Mouse (Mus musculus) cerebral cortex, adult 2 months (tissue): ENCODE data around the gene Ebpl.

Experiments
- WGBS: fragments of 180-500 bp; shearing (Covaris S2); methylation state at CpG from one replicate; pipeline ENCODE4 v1.1.7; 2018; 5-methylcytosine and 5-hydroxymethylcytosine counted together

Gene Ebpl

DNA sequence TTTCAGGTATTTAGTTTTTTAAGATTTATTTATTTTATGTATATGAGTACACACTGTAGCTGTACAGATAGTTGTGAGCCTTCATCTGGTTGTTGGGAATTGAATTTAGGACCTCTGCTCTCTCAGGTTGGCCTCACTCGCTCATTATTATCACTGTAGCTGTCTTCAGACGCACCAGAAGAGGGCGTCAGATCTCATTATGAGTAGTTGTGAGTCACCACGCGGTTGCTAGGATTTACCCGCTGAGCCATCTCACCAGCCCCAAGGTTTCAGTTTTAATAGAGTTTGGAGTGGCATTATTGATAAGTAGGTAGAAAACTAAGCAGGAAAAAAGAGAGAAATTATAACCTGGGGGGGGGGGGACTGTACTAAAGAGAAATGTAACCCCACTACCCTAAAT, 33.2 kb downstream of the Ebpl start:
- 27% methylated on average over 6 of the region's 6 CpGs for WGBS

DNA sequence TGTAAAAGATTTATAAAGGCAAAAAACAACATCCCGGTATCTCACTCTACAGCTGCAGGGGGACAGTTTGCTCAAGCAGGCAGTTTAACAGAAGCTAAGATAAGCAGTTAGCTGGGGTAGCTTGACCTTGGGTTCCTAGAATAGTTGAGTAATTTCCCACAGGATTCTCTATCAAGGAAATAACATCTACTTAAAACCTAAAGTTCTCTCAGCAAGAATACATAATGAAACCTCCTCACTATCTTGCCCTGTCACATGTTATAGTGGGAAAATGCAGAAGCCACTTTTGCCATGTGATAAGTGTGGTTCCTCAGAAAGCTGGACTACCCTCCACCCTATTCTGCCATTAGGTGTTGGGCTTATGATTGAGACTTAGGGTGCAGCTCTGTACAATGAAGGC, 37.5 kb downstream of the Ebpl start:
- 89% methylated on average over 1 of the region's 1 CpGs for WGBS

DNA sequence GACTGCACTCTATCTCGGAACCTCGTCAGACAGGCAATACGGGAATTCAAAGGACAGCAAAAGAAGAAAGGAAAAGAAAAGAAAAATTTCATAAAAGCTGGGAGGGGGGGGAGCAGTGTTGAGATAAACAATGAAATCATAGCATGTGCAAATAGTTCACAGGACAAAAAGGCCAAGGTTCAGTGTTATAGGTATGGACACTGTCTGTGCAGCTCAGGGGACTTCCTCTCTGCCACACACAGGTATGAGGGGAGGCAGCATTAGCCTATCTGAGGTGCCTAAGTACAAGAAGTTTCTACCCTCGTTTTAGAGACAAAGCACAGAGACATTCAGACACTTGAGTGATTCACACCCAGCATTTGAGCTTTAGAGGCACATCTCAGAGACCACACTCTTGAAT, 39.0 kb downstream of the Ebpl start:
- WGBS = 86% methylated on average over 4 of the region's 4 CpGs

- 100% methylated on average over 1 of the region's 1 CpGs for WGBS
Observed at GRCm38 (mm10) chr14:61320765-61321164, 39.5 kb downstream of the Ebpl start.

GRCm38 (mm10) chr14:61316861-61317260, 43.4 kb downstream of the Ebpl start:
- WGBS = 45% methylated on average over 4 of the region's 4 CpGs

GRCm38 (mm10) chr14:61310963-61311362, 49.3 kb downstream of the Ebpl start:
- 60% methylated on average over 12 of the region's 12 CpGs for WGBS

GRCm38 (mm10) chr14:61310036-61310772, 50.0 kb downstream of the Ebpl start:
- WGBS = 82% methylated on average over 7 of the region's 7 CpGs

GRCm38 (mm10) chr14:61309593-61309992, 50.6 kb downstream of the Ebpl start, which contains the start of gene Arl11:
Gene Arl11 (plus strand): TSS chr14:61309753.
- 76% methylated on average over 6 of the region's 6 CpGs for WGBS

DNA sequence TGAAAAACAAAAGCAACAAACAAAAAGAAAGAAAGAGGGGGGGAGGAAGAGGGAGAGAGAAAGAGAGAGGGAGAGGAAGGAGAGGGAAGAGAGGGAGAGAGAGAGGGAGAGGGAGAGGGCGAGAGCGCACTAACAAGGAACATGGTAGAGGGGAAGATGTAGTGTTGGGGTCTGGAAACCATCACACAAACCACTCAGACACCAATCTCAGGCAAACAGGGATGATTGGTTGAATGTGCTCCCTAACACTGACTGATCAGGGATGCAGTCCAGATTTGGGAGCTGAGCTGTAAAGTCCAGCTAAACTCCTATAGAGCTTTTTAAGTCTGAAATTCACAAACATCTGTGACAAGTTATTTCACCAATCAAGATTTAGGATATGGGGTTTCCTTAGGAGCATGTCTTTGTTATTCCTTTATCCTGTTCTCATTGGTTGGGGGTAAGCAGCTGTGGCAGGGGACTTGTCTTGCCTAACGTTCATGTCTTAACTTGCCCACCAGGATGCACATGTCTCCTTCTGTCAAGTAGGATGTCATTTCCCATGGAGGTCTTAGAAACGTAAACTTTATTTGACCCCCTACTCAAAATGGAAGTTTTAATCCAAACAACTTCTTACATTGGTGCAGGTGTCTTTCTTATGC, 56.1 kb downstream of the Ebpl start:
- WGBS = 84% methylated on average over 4 of the region's 4 CpGs

DNA sequence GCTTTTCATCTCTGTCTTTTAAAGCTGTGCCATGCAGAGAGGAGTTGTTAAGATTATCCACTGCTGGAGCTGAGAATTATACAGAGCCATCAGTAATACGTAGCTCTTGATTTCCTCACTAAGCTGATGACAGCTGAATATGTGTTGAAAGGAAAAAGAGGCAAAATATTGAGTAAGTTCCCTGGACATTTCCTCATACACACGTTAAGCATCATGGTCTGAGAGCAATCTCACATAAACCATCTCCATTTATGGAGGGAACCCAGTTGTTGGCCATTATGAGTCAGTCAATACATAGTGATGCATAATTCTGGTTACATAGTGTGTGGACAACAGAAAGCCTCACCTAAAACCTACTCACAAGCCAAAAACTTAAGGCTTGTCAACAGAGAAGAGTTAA, 57.8 kb downstream of the Ebpl start:
- 70% methylated on average over 2 of the region's 2 CpGs for WGBS

- 51% methylated on average over 2 of the region's 2 CpGs for WGBS
Observed at GRCm38 (mm10) chr14:61301323-61301722, 58.9 kb downstream of the Ebpl start.

- 90% methylated on average over 6 of the region's 6 CpGs for WGBS
Observed at GRCm38 (mm10) chr14:61299810-61300209, 60.4 kb downstream of the Ebpl start.

DNA sequence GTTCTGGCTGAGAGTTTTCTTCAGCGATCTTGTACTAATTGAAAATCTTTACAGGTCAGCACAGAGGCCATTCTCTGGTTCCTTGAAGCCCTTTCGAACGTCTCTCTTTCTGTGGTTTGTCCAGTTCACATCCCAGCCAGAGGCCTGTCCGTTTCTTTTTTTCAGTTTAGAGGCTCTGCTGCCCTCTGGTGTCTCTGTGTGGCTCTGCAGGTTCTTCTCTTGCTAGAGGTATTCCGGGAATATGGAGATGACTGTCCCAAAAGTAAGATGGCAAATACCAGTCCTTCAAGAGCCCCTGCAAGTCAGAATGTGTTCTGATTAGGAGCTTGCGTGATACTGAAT, 65.5 kb downstream of the Ebpl start:
- 16% methylated on average over 6 of the region's 6 CpGs for WGBS

DNA sequence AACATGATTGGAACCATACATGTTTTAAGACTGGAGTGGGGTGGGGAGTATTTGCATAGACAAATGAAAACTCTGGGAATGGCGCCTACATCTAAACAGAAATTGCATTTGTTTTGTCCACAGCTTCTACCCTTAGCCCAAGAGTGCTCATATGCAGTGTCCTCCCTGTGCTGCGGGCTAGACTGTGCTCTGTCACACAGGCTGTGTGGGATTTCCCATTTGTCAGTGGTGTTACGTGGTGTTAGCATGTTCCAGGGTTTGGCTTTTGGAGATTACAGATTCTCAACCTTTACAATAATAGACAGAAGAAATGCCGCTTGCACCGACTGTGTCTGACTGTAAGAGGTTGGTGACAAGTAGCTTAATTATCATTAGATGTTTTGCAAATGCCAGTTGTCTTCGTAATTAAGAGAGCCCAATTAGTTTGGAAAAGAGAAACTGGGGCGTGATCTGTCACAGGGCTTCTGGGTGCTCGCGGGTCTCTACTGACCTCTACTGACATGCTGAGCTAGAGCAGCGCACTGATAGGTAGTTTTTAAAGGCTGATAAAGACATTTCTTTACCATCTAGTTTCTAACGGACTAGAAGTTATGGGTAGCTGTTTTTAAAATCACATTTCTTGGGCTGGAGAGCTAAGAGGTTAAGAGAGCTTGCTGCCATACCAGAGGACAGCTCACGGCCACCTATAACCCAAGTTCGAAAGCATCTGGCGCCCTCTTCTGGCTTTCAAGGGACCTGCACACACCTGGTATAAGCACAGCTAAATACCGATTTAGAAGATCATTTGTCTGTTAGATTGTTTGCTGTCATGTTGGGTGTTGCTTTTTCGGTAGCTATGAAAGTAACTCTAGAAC, 66.1 kb downstream of the Ebpl start:
- 27% methylated on average over 16 of the region's 16 CpGs for WGBS

DNA sequence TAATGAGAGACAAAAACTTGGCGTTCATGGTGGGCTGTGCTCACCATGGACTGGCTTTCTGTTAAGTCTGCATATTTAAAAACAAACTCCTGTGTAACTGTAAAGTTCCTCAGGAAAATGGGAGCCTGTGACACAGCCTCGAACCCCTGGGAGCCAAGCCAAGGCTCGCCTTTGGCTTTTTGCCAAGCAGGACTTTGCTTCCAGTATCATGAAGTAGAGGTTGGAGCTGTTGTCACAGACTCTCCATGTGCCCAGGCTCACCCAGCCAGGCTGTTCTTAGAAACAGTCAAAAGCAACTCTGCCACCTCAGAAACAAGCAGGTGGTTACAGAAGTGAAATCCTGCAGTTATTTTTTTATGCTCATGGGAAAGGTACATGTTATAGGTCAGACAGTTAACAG, 69.6 kb downstream of the Ebpl start:
- WGBS = 45% methylated on average over 3 of the region's 3 CpGs

GRCm38 (mm10) chr14:61288606-61289286, 71.5 kb downstream of the Ebpl start:
- 69% methylated on average over 19 of the region's 19 CpGs for WGBS
